Mouse (Mus musculus): Measurements from ENCODE around the gene Phkb.
"Not testable (repeated sequence)": the region's sequence is repeated elsewhere in the genome, so short reads cannot be mapped to it uniquely, and the experiment has no call there.

The Phkb gene

DNA sequence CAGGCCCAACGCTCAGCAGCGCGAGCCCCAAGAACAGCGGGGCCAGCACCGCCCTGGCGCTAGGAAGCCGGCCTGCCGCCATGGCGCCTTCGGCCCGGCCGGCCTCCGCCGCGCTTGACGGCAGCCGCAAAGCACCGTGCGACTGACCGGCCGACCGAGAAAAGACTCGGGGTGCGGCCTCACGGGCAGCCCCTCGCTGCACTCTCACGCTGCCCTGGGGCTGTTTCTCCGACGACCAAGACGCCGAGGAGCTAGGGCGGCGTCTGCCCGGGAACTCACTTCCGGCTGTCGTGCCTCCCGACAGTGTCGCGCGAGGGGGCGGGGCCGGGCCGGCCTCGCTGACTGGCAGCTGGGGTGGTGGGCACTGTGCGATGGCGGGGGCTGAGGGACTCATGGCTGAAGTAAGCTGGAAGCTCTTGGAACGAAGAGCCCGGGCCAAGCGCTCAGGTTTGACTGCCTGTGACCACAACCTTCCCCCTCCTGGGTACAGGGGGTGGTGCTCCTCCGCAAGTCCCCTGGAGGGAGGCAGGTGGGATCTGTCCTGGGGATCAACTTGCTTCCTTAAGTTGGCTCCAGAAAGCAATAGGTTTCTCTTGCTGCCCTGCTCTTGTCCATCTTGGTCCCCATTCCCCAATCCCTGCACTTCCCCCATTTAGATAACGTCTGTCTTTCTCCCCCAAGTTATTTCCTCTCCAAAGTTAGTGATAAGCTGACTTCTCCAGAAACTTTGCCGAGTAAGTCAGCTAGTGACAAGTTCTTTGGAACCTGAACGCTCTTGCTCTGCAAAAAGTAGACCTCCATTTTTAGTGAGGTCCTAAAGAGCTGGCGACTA, at the start of gene Phkb, which contains the start of gene Itfg1:
Gene Phkb (plus strand): TSS at position 303 of the 832 bp plus-strand sequence.
Gene Itfg1 (minus strand): TSS at position 265 of the 832 bp plus-strand sequence.
- DNase-seq (ENCODE audit: low read depth): peak; percentile 88

DNA sequence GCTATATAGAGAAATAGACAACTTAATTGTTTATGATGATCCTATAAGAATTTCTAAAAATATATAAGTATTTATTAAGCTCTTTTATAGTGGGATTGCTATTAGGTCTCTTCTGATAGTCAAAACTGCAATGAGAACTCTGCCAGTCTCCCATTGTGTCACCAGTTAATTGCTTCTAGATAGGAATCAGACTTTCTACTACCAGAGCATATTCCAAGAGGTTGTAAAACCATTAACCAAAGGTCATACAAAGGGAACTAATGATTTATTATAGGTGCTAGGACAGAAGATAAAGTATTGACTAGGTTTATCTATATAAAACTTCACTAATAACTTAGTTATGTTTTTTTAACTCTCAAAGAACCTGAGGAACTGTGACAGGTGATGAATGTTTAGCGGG, 44.4 kb upstream of the Phkb start:
- not testable (repeated sequence) for DNase-seq (ENCODE audit: low read depth)

DNA sequence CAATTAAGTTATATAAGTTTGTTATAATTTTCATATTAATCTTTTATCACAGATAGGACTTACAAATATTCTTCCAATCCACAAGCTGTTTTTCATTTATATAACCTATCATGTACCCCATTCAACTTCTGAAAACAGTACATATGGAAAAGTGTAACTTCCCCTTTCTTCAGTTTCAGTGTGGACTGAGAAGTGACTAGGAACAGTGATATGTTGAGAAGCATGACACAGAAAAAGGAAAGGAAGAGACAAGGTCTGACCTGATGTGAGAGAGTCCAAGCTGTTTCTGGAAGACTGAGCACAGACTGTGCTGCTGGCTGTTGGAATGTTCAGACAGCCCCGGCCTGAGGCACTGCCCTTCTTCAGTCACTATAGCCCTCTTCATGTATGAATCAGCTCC, 40.6 kb upstream of the Phkb start:
- DNase-seq (ENCODE audit: low read depth): no peak

- no peak for DNase-seq (ENCODE audit: low read depth)
Observed at GRCm38 (mm10) chr8:85801408-85801807, 39.4 kb upstream of the Phkb start.

- DNase-seq (ENCODE audit: low read depth): no peak
Observed at GRCm38 (mm10) chr8:85813621-85814020, 27.1 kb upstream of the Phkb start.

DNA sequence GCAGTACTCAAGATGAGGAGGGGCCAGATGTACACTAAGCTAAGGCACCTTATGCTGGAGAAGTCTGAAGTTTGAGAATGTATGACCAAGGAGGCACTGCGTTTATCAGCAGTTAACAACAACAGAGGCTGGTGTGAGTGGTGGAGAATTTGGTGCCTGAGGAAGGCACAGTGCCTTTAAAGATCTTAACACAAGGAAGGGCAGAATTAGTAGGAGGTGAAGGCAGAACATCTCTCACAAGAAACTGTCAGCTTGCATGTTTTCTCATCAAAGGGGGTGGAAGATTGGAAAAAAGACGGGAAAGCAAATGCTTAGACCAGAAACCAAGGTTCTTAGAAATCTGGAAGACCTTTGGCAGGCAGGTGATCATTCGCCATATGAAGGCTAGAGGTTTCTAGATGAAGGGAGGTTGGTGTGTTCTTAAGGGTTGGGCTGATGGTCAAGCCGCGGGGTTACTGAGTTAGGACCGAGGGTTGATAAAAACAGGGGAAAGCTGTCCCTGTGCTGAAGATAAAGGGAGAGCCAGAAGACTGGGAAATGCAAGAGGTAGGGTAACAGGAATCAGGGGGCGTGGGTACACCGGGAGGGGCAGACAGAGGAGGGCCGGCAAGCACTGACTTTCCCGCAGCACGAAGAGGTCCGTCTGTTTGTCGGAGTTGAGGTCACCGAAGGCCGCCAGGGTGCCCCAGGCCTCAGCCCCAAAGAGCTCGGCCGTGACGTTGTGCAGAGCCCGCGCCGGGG, 673 bp upstream of the Phkb start:
- DNase-seq (ENCODE audit: low read depth): peak; percentile 22

DNA sequence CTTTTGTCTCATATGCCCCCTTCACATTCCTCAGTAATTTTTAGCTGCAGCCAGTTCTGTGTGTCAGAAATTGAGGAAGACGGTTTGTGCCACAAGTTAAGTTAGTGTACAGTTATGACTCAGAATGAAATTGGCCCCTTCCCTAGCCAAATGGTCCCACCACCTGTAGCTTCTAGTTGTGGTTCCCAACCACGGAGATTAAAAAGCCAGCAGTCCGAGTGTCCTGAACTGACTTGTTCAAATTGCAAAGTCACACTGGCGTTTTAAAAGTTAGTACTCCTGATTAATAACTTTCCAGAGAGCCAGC, 683 bp downstream of the Phkb start:
- no peak for DNase-seq (ENCODE audit: low read depth)

DNA sequence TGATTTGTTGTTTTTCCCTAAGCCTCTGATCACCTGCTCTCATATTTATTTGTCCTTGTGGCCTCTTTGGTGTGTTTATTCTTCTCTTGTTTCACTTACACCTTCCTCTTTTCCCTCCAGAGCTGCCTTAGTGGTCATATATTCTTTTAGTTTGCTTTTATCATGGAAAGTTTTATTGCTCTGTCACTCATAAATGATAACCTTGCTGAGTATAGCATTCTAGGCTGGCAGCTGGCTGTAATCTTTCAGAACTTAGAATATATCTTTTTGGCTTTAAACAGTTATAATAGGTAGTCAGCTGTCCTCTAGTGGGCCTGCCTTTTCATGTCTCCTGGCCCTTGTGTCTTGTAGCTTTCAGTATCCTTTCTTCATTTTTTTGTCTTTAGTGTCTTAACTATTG, 5.1 kb downstream of the Phkb start:
- DNase-seq (ENCODE audit: low read depth): no peak

GRCm38 (mm10) chr8:85854220-85855123, 13.7 kb downstream of the Phkb start:
- DNase-seq (ENCODE audit: low read depth): no peak

DNA sequence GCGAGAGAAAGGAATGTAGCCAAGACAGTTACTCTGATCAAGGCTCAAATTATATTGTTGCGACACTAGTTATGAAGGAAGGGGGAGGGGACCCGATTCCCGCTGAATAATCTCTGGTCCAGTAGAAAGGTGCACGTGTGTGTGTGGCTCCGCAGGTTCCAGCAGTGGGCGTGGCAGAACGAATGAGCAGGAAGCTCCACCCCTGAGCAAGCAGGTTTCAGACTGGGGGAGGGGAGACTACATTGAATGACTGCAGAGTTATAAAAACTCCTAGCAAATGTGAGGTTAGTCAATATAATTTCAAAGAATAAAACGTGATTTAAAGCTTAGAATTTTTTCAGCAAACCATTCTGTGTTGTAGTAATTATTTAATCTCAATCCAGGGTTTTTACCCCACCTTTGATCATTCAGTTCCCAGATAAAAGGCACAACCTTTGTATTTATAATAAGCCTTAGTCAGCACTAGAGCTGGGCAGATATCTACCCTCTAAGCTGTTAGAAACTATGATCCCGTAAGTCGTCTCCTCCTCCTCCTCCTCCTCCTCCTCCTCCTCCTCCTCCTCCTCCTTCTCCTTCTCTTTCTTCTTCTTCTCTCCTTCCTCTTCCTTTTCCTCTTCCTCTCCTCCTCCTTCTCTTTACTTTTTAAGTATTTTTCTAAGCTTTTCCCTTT, 16.6 kb downstream of the Phkb start:
- not testable (repeated sequence) for DNase-seq (ENCODE audit: low read depth)

DNA sequence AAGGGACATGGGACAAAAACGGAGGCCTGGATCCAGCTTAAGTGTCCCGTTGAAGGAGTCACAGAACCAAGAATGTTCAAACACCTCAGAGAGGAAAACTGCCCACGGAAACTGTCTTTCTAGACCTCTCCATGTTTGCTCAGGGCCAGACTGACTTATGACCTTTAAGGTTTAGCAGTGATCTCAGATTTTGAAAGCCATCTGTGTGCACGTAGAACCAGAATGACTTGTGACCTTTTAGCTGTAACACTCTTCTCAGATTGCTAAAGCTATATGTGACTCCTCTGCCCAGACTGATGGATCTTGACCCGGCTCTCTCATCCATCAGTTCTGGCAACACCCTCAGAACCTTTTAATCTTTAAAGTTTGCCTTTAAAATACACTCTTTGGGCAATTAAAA, 19.9 kb downstream of the Phkb start:
- no peak for DNase-seq (ENCODE audit: low read depth)

DNA sequence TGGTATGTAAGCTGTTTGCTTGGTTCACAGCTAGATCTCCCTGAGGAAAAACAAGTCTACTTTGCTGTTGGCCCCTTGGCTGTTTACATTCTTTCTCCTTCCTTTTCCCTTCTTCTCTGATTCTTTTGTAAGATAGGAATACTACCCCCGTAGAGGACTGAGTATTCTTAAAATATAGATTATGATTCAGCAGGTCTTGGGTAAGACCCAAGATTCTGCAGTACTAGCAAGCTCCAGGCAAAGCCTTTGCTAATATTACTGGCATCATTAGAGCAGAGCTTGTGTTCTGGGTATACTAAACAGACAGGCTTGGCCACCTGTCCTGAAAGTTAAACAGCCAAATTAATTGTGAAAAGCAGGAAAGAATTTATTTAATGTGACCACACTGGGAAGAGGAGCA, 21.6 kb downstream of the Phkb start:
- DNase-seq (ENCODE audit: low read depth): no peak

GRCm38 (mm10) chr8:85871660-85872059, 30.9 kb downstream of the Phkb start:
- no peak for DNase-seq (ENCODE audit: low read depth)

- DNase-seq (ENCODE audit: low read depth): no peak
Observed at GRCm38 (mm10) chr8:85877976-85878375, 37.2 kb downstream of the Phkb start.

DNA sequence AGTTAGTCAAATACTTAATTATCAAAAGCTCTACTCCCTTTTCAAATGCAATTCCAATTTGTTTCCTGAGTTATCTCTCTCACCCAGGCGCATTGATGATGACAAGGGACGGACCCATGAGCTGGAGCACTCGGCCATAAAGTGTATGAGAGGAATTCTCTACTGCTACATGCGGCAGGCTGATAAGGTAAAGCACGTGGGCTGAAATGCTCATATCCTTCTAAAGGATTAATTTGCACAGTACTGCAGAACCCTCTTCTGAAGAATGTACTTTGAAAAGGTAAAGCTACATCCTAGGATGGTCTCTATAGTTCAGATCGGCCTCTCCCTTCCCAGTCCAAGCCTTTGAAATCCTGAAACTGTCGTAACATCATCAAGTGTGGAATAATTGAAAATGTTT, 38.9 kb downstream of the Phkb start:
- no peak for DNase-seq (ENCODE audit: low read depth)

GRCm38 (mm10) chr8:85884811-85885210, 44.1 kb downstream of the Phkb start:
- no peak for DNase-seq (ENCODE audit: low read depth)

GRCm38 (mm10) chr8:85897636-85898035, 56.9 kb downstream of the Phkb start:
- DNase-seq (ENCODE audit: low read depth): no peak

DNA sequence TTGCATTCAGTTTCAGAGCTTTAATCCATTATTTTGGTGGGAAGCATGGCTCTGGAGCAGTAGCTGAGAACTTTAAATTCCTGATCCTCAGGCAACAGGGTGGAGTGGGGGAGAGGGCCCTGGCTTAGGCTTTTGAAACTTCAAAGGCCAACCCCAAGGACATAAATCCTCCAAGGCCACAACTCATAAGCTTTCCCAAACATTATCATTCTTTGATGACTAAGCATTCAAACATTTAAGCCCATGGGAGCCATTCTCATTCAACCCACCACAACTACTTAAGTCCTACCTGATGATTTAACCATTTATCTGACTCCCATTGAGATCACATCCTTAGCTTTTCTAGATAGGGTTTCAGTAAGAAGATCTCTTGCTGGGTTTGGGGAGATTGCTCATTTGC, 84.2 kb downstream of the Phkb start:
- no peak for DNase-seq (ENCODE audit: low read depth)

DNA sequence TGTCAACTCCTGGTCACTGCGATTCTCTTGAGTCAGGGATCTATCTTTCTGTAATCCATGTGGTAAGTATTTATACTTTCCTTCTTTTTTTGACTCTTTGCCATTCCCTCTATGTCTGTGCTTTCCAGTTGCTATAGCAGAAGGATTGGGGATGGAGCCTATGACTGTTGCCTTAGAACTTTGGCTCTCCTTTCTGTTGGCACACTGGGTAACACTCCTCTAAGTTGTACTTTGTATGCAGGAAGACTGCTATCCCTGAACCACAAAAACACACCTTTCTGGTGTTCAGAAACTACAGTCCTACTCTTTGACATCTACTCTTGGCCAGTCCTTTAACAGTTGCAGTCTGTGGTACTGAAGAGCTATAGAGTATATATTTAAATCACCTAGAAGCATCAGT, 84.8 kb downstream of the Phkb start:
- DNase-seq (ENCODE audit: low read depth): no peak

DNA sequence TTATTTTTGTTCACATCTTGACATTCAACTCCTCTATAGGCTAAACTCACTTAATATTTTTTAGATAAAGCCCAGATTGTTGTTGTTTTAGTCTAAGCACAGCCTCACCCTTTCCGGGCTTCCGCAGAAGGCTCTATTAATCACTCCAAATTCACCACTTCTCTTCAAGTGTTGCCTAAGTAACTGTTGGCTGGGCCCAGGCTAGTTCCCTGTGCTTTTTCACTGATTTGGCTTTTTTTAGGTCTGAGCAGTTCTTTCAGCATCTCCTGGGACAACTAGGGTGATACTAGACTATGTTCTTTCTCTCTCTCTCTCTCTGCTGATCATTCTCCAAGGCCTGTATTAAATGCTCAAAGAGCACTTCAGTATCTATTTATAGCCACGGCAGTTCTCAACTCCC, 85.3 kb downstream of the Phkb start:
- DNase-seq (ENCODE audit: low read depth): no peak

- no peak for DNase-seq (ENCODE audit: low read depth)
Observed at GRCm38 (mm10) chr8:85936148-85936547, 95.4 kb downstream of the Phkb start.

GRCm38 (mm10) chr8:85937343-85937742, 96.6 kb downstream of the Phkb start:
- DNase-seq (ENCODE audit: low read depth): no peak

Data from naive thymus-derived CD4-positive, alpha-beta T cell, adult 2 months (primary cell).